Mouse (Mus musculus): ENCODE data around the gene Pde4d.

DNA sequence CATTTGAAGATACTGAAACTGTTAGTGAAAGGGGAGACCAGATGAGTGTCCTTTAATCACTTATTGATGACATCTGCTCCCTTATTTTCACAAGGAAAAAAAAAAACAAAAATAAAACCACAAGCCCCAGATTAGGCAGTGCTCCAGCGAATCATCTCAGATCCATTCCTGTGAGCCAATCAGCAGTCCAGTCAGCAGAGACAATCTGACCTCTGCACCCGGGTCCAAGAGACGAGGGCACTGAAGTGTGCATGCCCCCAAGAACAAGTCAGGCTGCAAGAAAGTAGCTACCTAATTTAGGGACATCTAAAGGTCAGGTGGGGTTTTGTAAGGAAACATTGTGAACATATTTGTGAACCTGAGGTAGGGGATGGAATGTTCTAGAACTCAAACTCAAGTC, 1102.1 kb downstream of the Pde4d start:
- TF ChIP-seq MYC (IDR thresholded peaks at IDR 0.05; ENCODE audit: low read depth, low read length) (no peak), POLR2A (IDR thresholded peaks at IDR 0.05; ENCODE audit: control insufficient read depth in 1 of 2, insufficient read depth in 1 of 2, low read depth in 1 of 2, low read length in 2 of 2, poor library complexity in 1 of 2) (no peak), POLR2AphosphoS2 (IDR thresholded peaks at IDR 0.05; ENCODE audit: low read length) (no peak)

Measured in MEL (cell line).